Mouse (Mus musculus) MEL (cell line): ENCODE results near the gene Homer1. TPM values are rescaled to one million over a fixed set of nuclear protein-coding genes. Genes with fewer than 3 reads are reported as not detected.

ENCODE experiments used
- DNase-seq: peaks from one replicate; pipeline ENCODE4 v3.0.0; 2011; ENCODE audit warnings: low read depth, low spot score
- H3K27ac ChIP-seq: 2 replicates; pipeline ENCODE4 v1.5.1; 2012; ENCODE audit warnings: low read depth, mild to moderate bottlenecking, control low read depth, low read length, moderate library complexity; ENCODE audit not compliant: control insufficient read depth
- H3K27me3 ChIP-seq, 2 experiments: fragments of 150-350 bp in 1 of 2; sonication (generic) in 1 of 2; 2 replicates each; pipeline ENCODE4 v1.6.1; 2012; ENCODE audit warnings: low read length in 2 of 2, mild to moderate bottlenecking in 2 of 2, improper control_type of control experiment in 1 of 2, moderate library complexity in 1 of 2; ENCODE audit not compliant: insufficient read depth in 2 of 2, control insufficient read depth in 1 of 2
- H3K36me3 ChIP-seq, 2 experiments: 2 replicates each; pipeline ENCODE4 v1.6.1; 2012 to 2014; ENCODE audit warnings: low read length in 2 of 2, improper control_type of control experiment in 1 of 2, inconsistent platforms in 1 of 2, mild to moderate bottlenecking in 1 of 2; ENCODE audit not compliant: insufficient read depth in 2 of 2, control insufficient read depth in 1 of 2
- H3K4me1 ChIP-seq, 2 experiments: fragments of 150-350 bp in 1 of 2; sonication (generic) in 1 of 2; 2 replicates each; pipeline ENCODE4 v1.6.1; 2012; ENCODE audit warnings: low read length in 2 of 2, improper control_type of control experiment in 1 of 2, mild to moderate bottlenecking in 1 of 2; ENCODE audit not compliant: insufficient read depth in 2 of 2, control insufficient read depth in 1 of 2
- H3K4me3 ChIP-seq, 2 experiments: fragments of 150-350 bp in 1 of 2; sonication (generic) in 1 of 2; 2 replicates each; pipeline ENCODE4 v1.5.1; 2012; ENCODE audit warnings: low read depth in 2 of 2, low read length in 2 of 2, mild to moderate bottlenecking in 2 of 2, moderate library complexity in 2 of 2, control low read depth in 1 of 2, improper control_type of control experiment in 1 of 2; ENCODE audit not compliant: control insufficient read depth in 1 of 2, insufficient read depth in 1 of 2
- H3K79me2 ChIP-seq: 2 replicates; pipeline ENCODE4 v1.6.1; 2012; ENCODE audit warnings: mild to moderate bottlenecking, low read length, moderate library complexity; ENCODE audit not compliant: control insufficient read depth, poor library complexity, insufficient read depth
- H3K9ac ChIP-seq: 2 replicates; pipeline ENCODE4 v1.6.1; 2012; ENCODE audit warnings: low read depth, mild to moderate bottlenecking, control low read depth, low read length, moderate library complexity; ENCODE audit not compliant: control insufficient read depth, poor library complexity, severe bottlenecking
- H3K9me3 ChIP-seq: fragments of 150-350 bp; sonication (generic); replicated peaks from 2 replicates; pipeline ENCODE4 v1.6.1; 2012; ENCODE audit warnings: mild to moderate bottlenecking, low read length, improper control_type of control experiment, moderate library complexity; ENCODE audit not compliant: insufficient read depth
- CHD1 ChIP-seq: IDR thresholded peaks from 2 replicates; pipeline ENCODE4 v1.6.1; 2012; ENCODE audit warnings: low read depth, mild to moderate bottlenecking, inconsistent platforms, low read length, improper control_type of control experiment
- CHD2 ChIP-seq: IDR thresholded peaks from 2 replicates; pipeline ENCODE4 v1.6.1; 2011; ENCODE audit warnings: low read length, improper control_type of control experiment
- E2F4 ChIP-seq: IDR thresholded peaks from 2 replicates; pipeline ENCODE4 v1.6.1; 2011; ENCODE audit warnings: low read depth, low read length, improper control_type of control experiment, borderline replicate concordance
- ELF1 ChIP-seq: IDR thresholded peaks from 2 replicates; pipeline ENCODE4 v1.6.1; 2014; ENCODE audit warnings: low read depth, mild to moderate bottlenecking, inconsistent platforms, low read length, improper control_type of control experiment, moderate library complexity
- EP300 ChIP-seq, 2 experiments: IDR thresholded peaks; 2 replicates each; pipeline ENCODE4 v1.6.1; 2011; ENCODE audit warnings: improper control_type of control experiment in 2 of 2, low read length in 2 of 2, low read depth in 1 of 2, mild to moderate bottlenecking in 1 of 2
- ETS1 ChIP-seq: IDR thresholded peaks from 2 replicates; pipeline ENCODE4 v1.6.1; 2012; ENCODE audit warnings: low read depth, mild to moderate bottlenecking, inconsistent platforms, low read length, improper control_type of control experiment, moderate library complexity
- GABPA ChIP-seq: IDR thresholded peaks from 2 replicates; pipeline ENCODE4 v1.6.1; 2012; ENCODE audit warnings: low read depth, mild to moderate bottlenecking, inconsistent platforms, low read length, improper control_type of control experiment, moderate library complexity
- GATA1 ChIP-seq: IDR thresholded peaks from 2 replicates; pipeline ENCODE4 v1.6.1; 2011; ENCODE audit warnings: low read depth, low read length, improper control_type of control experiment
- JUND ChIP-seq: IDR thresholded peaks from 2 replicates; pipeline ENCODE4 v1.6.1; 2011; ENCODE audit warnings: low read depth, mild to moderate bottlenecking, improper control_type of control experiment, low read length
- KAT2A ChIP-seq: conservative IDR thresholded peaks from 2 replicates; pipeline ENCODE4 v1.6.1; 2012; ENCODE audit warnings: low read depth, low read length, improper control_type of control experiment, inconsistent platforms
- MAFK ChIP-seq: IDR thresholded peaks from 2 replicates; pipeline ENCODE4 v1.6.1; 2011; ENCODE audit warnings: low read depth, mild to moderate bottlenecking, low read length, improper control_type of control experiment, borderline replicate concordance
- MAZ ChIP-seq: IDR thresholded peaks from 2 replicates; pipeline ENCODE4 v1.6.1; 2012; ENCODE audit warnings: low read depth, mild to moderate bottlenecking, inconsistent platforms, low read length, improper control_type of control experiment
- MXI1 ChIP-seq: IDR thresholded peaks from 2 replicates; pipeline ENCODE4 v1.6.1; 2011; ENCODE audit warnings: mild to moderate bottlenecking, low read depth, low read length, improper control_type of control experiment
- MYC ChIP-seq: IDR thresholded peaks from 2 replicates; pipeline ENCODE4 v1.6.1; 2011; ENCODE audit warnings: low read depth, mild to moderate bottlenecking, low read length, improper control_type of control experiment, moderate library complexity
- POLR2A ChIP-seq, 2 experiments: IDR thresholded peaks; 2 replicates each; pipeline ENCODE4 v1.6.1; 2011 to 2012; ENCODE audit warnings: low read length in 2 of 2, mild to moderate bottlenecking in 2 of 2, control low read depth in 1 of 2, improper control_type of control experiment in 1 of 2, low read depth in 1 of 2, moderate library complexity in 1 of 2; ENCODE audit not compliant: control insufficient read depth in 1 of 2, insufficient read depth in 1 of 2, poor library complexity in 1 of 2
- POLR2AphosphoS5 ChIP-seq: IDR thresholded peaks from 2 replicates; pipeline ENCODE4 v1.6.1; 2012; ENCODE audit warnings: low read depth, borderline replicate concordance, mild to moderate bottlenecking, inconsistent platforms, low read length, moderate library complexity, mixed read lengths
- RAD21 ChIP-seq: IDR thresholded peaks from 2 replicates; pipeline ENCODE4 v1.6.1; 2011; ENCODE audit warnings: mild to moderate bottlenecking, low read depth, low read length, improper control_type of control experiment
- SIN3A ChIP-seq: IDR thresholded peaks from 2 replicates; pipeline ENCODE4 v1.6.1; 2012; ENCODE audit warnings: low read length, improper control_type of control experiment, inconsistent platforms
- TAL1 ChIP-seq: IDR thresholded peaks from 2 replicates; pipeline ENCODE4 v1.6.1; 2012; ENCODE audit warnings: mild to moderate bottlenecking, inconsistent platforms, low read length, moderate library complexity, mixed read lengths
- TCF12 ChIP-seq: IDR thresholded peaks from 2 replicates; pipeline ENCODE4 v1.6.1; 2014; ENCODE audit warnings: low read depth, mild to moderate bottlenecking, inconsistent platforms, low read length, improper control_type of control experiment, moderate library complexity
- ZC3H11A ChIP-seq: IDR thresholded peaks from 2 replicates; pipeline ENCODE4 v1.6.1; 2012; ENCODE audit warnings: low read depth, mild to moderate bottlenecking, inconsistent platforms, low read length, improper control_type of control experiment
- ZKSCAN1 ChIP-seq: IDR thresholded peaks from 2 replicates; pipeline ENCODE4 v1.6.1; 2012; ENCODE audit warnings: low read depth, mild to moderate bottlenecking, inconsistent platforms, low read length, improper control_type of control experiment, moderate library complexity
- ZNF384 ChIP-seq: IDR thresholded peaks from 2 replicates; pipeline ENCODE4 v1.6.1; 2012; ENCODE audit warnings: low read depth, mild to moderate bottlenecking, inconsistent platforms, low read length, improper control_type of control experiment
- polyA plus RNA-seq, 2 experiments: library from polyadenylated mRNA; stranded (reverse) in 1 of 2; unstranded in 1 of 2; fragments of >175 nt in 1 of 2; fragments of >200 nt in 1 of 2; gene quantifications; 2 replicates each; pipeline versions ENCODE4 v1.2.1 to v1.2.4; 2012; ENCODE audit warnings: low replicate concordance in 2 of 2, low read depth in 1 of 2; ENCODE audit not compliant: insufficient read length in 2 of 2, insufficient read depth in 1 of 2, missing spikeins in 1 of 2
- total RNA-seq: library from RNA; depleted of rRNA; stranded (reverse); fragments of 300-350 nt; gene quantifications from 2 replicates; pipeline ENCODE4 v1.2.3, GENCODE M21; 2012

The Homer1 gene
- total and polyA plus RNA-seq, 3 experiments, result 19.5 to 20.6 TPM; not detected in 1

- Histone ChIP-seq H3K4me1 (peaks cover 25 to 57% of the 10 kb centered on the region in 2 experiments), H3K9ac (no peak overlapping the region), H3K4me3 (no peak overlapping the region), H3K27me3 (no peaks in the 10 kb centered on the region), H3K36me3 (peaks cover 5 to 62% of the 10 kb centered on the region in 2 experiments; a peak in 3 of 4 replicates), H3K27ac (no peak overlapping the region), H3K79me2 (peaks cover 7% of the 10 kb centered on the region), H3K9me3 (no peaks in the 10 kb centered on the region)
- TF ChIP-seq MAZ, result no peak
- no peak for TF ChIP-seq E2F4
- no peak for TF ChIP-seq GATA1
- TF ChIP-seq POLR2AphosphoS5, result no peak
- DNase-seq, result no peak
Observed at GRCm38 (mm10) chr13:93342641-93343040, 43.2 kb downstream of the Homer1 start.

GRCm38 (mm10) chr13:93344395-93344794, 45.0 kb downstream of the Homer1 start:
- DNase-seq, result peak; percentile 51
- no peaks in the 10 kb centered on the region for H3K9me3 ChIP-seq
- no peak overlapping the region for H3K9ac ChIP-seq
- no peaks in the 10 kb centered on the region for H3K27me3 ChIP-seq
- H3K36me3 ChIP-seq, result peaks cover 5 to 48% of the 10 kb centered on the region in 2 experiments; a peak in 3 of 4 replicates
- no peak overlapping the region for H3K4me3 ChIP-seq
- H3K4me1 ChIP-seq, result peaks cover 18 to 42% of the 10 kb centered on the region in 2 experiments
- peaks cover 5% of the 10 kb centered on the region for H3K79me2 ChIP-seq
- H3K27ac ChIP-seq, result peak overlapping the region; percentile 73
- no peak for TF ChIP-seq MXI1
- TF ChIP-seq MAFK, result no peak
- TF ChIP-seq TCF12, result peak; percentile 88
- no peak for TF ChIP-seq ZNF384
- no peak for TF ChIP-seq ZKSCAN1
- TF ChIP-seq MAZ, result no peak
- peak; percentile 59 for TF ChIP-seq TAL1
- 0 out of 2 replicates have a peak, but pooled peaks have one; percentile 49 for TF ChIP-seq MYC
- no peak for TF ChIP-seq ZC3H11A
- TF ChIP-seq KAT2A, result no peak
- TF ChIP-seq EP300 (IDR thresholded peaks at IDR 0.05; ENCODE audit: low read depth in 1 of 2, low read length in 2 of 2), result peak; percentile 78 to 84
- peak; percentile 83 for TF ChIP-seq ETS1
- TF ChIP-seq SIN3A, result 0 out of 2 replicates have a peak, but pooled peaks have one; percentile 30
- no peak for TF ChIP-seq E2F4
- TF ChIP-seq CHD1, result no peak
- TF ChIP-seq CHD2, result no peak
- TF ChIP-seq GATA1, result peak; percentile 84
- no peak for TF ChIP-seq GABPA
- TF ChIP-seq RAD21, result no peak
- no peak for TF ChIP-seq POLR2A (IDR thresholded peaks at IDR 0.05; ENCODE audit: control insufficient read depth in 1 of 2, insufficient read depth in 1 of 2, low read depth in 1 of 2, low read length in 2 of 2, poor library complexity in 1 of 2)
- TF ChIP-seq ELF1, result 0 out of 2 replicates have a peak, but pooled peaks have one; percentile 6
- no peak for TF ChIP-seq JUND
